Mouse (Mus musculus): ENCODE measurements at regions not wholly inside any gene's neighbourhood (a gene's known extent, or its start where the extent isn't known, plus 50 kb on each side); places are given as distances from the start of the nearest gene placed in this dataset.
"Not testable (repeated sequence)": the region's sequence is repeated elsewhere in the genome, so short reads cannot be mapped to it uniquely, and the experiment has no call there.

GRCm38 (mm10) chrX:170735786-170736185 is 63.3 kb downstream of the Asmt start:
- in situ Hi-C loops (cut with MboI, MseI), result loop anchor here (5.0 to 10.0 kb wide), 2 partner anchors 72 to 99 kb away; no protein-coding TSS in a partner anchor

GRCm38 (mm10) chrX:170753507-170754256 is 81.2 kb downstream of the Asmt start:
- in situ Hi-C loops (cut with MboI, MseI), result not testable (repeated sequence)

Data from T-helper 17 cell (primary cell).